Mouse (Mus musculus): ENCODE measurements at regions not wholly inside any gene's neighbourhood (a gene's known extent, or its start where the extent isn't known, plus 50 kb on each side); places are given as distances from the start of the nearest gene placed in this dataset.

GRCm38 (mm10) chr13:113435117-113435516 is 142.2 kb downstream of the BC067074 start:
- H3K4me3 ChIP-seq, result no peak overlapping the region
- no peaks in the 10 kb centered on the region for H3K36me3 ChIP-seq
- H3K27me3 ChIP-seq (ENCODE audit: low read depth, poor library complexity, severe bottlenecking), result no peaks in the 10 kb centered on the region
- DNase-seq (ENCODE audit: low spot score), result no peak
- WGBS, result 87% methylated on average over 4 of the region's 4 CpGs
- no peaks in the 10 kb centered on the region for H3K9me3 ChIP-seq (replicated peaks)
- no peak overlapping the region for H3K27ac ChIP-seq
- 0 out of 2 replicates have a peak, but pooled peaks cover 4% of the 10 kb centered on the region for H3K4me1 ChIP-seq

GRCm38 (mm10) chr13:113433456-113433855 is 140.5 kb downstream of the BC067074 start:
- Histone ChIP-seq H3K27ac (no peak overlapping the region), H3K4me3 (no peak overlapping the region), H3K9me3 (replicated peaks) (no peaks in the 10 kb centered on the region), H3K36me3 (no peaks in the 10 kb centered on the region), H3K27me3 (ENCODE audit: low read depth, poor library complexity, severe bottlenecking) (no peaks in the 10 kb centered on the region), H3K4me1 (no peaks in the 10 kb centered on the region)
- WGBS, result 81% methylated on average over 5 of the region's 5 CpGs
- no peak for DNase-seq (ENCODE audit: low spot score)

DNA sequence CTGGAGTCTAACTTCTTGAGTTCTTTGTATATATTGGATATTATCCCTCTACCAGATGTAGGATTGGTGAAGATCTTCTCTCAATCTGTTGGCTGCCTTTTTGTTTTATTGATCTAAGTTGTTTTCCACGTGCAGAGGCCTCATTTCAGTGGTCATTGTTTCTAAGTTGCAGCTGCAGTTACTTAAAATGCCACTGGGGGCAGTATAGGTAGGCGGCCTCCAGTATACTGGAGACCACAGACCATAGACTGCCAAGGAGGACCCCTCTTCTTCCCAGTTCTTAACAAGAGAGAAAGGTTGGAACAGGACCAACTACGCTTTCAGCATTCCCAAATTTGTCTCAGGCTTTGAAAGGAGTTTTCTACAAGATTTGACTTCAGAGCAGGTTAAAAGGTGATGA is 136.7 kb downstream of the BC067074 start:
- no peak overlapping the region for H3K27ac ChIP-seq
- 45% methylated on average over 3 of the region's 3 CpGs for WGBS
- no peaks in the 10 kb centered on the region for H3K36me3 ChIP-seq
- H3K4me3 ChIP-seq, result no peak overlapping the region
- H3K9me3 ChIP-seq (replicated peaks), result no peaks in the 10 kb centered on the region
- no peaks in the 10 kb centered on the region for H3K27me3 ChIP-seq (ENCODE audit: low read depth, poor library complexity, severe bottlenecking)
- no peaks in the 10 kb centered on the region for H3K4me1 ChIP-seq
- no peak for DNase-seq (ENCODE audit: low spot score)

All from limb, embryonic 10.5 days (tissue).